Mouse (Mus musculus): ENCODE results near the gene Apaf1. TPM values are rescaled to one million over a fixed set of nuclear protein-coding genes. Genes with fewer than 3 reads are reported as not detected.

Apaf1 gene
- total and polyA plus RNA-seq, 2 experiments: 1.6 to 3.4 TPM

GRCm38 (mm10) chr10:91126618-91127355, 44.2 kb upstream of the Apaf1 start:
- Histone ChIP-seq H3K27me3 (ENCODE audit: control insufficient read depth, insufficient read depth, low read length) (no peaks in the 10 kb centered on the region), H3K4me3 (ENCODE audit: insufficient read depth, low read depth, low read length) (no peak overlapping the region), H3K4me1 (ENCODE audit: control insufficient read depth, insufficient read depth, low read length) (peaks cover 5% of the 10 kb centered on the region; the same call in 1 of the 2 replicates), H3K36me3 (ENCODE audit: control insufficient read depth, insufficient read depth, low read length) (peaks cover 4% of the 10 kb centered on the region), H3K9ac (ENCODE audit: low read depth, low read length) (no peak overlapping the region), H3K27ac (replicated peaks; ENCODE audit: insufficient read depth, low read depth, low read length) (no peak overlapping the region), H3K79me2 (ENCODE audit: control insufficient read depth, insufficient read depth, low read length) (peaks cover 9% of the 10 kb centered on the region; the same call in 1 of the 2 replicates)
- no peak for DNase-seq (ENCODE audit: extremely low read depth, low read depth, low spot score)
- TF ChIP-seq CTCF (IDR thresholded peaks at IDR 0.05; ENCODE audit: low read depth, low read length): no peak
- TF ChIP-seq POLR2A (IDR thresholded peaks at IDR 0.05; ENCODE audit: extremely low read depth, insufficient read depth, low read length): no peak
- WGBS: 68% methylated on average over 10 of the region's 10 CpGs

GRCm38 (mm10) chr10:91123828-91124822, 41.6 kb upstream of the Apaf1 start, which contains the start of gene Slc25a3:
Gene Slc25a3, minus strand, starts transcription at chr10:91124059.
- Histone ChIP-seq H3K36me3 (ENCODE audit: control insufficient read depth, insufficient read depth, low read length) (peaks cover 23% of the 10 kb centered on the region), H3K27me3 (ENCODE audit: control insufficient read depth, insufficient read depth, low read length) (no peaks in the 10 kb centered on the region), H3K27ac (replicated peaks; ENCODE audit: insufficient read depth, low read depth, low read length) (peak within 1 kb of the TSS; percentile 88), H3K4me1 (ENCODE audit: control insufficient read depth, insufficient read depth, low read length) (peaks cover 5% of the 10 kb centered on the region; the same call in 1 of the 2 replicates), H3K9ac (ENCODE audit: low read depth, low read length) (peak within 1 kb of the TSS; percentile 89), H3K4me3 (ENCODE audit: insufficient read depth, low read depth, low read length) (peak within 1 kb of the TSS; percentile 71), H3K79me2 (ENCODE audit: control insufficient read depth, insufficient read depth, low read length) (peaks cover 9% of the 10 kb centered on the region; the same call in 1 of the 2 replicates)
- peak; percentile 96 for DNase-seq (ENCODE audit: extremely low read depth, low read depth, low spot score)
- no peak for TF ChIP-seq CTCF (IDR thresholded peaks at IDR 0.05; ENCODE audit: low read depth, low read length)
- TF ChIP-seq POLR2A (IDR thresholded peaks at IDR 0.05; ENCODE audit: extremely low read depth, insufficient read depth, low read length): peak; percentile 99
- 6% methylated on average over 59 of the region's 59 CpGs for WGBS

DNA sequence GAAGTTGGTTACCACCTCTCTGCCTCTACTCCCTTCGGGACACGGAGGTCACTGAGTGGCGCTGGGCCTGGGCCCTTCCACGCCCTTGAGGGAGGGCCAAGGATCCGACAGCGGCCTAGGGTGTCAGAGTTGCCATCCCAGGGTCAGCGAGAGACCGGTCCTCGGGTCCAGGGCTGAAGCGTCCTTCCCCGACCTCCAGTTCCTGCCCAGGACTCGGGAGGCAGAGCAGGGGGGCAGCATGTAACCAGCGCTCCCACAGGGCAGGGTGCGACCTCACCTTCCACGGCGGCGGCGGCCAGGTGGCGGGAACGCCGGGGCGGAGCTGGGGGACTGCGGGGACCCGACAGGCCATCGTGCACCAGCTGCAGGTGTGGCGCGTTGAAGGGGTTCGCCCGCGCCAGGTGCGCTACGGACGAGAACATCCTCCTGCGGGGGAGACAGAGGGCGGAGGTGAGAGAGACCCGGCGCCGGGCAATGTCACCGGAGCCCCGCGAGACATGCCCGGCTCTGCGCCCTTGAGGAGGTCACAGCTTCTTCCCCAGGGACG, 40.8 kb upstream of the Apaf1 start:
- peak overlapping the region; percentile 89 for H3K9ac ChIP-seq (ENCODE audit: low read depth, low read length)
- H3K4me1 ChIP-seq (ENCODE audit: control insufficient read depth, insufficient read depth, low read length): peaks cover 5% of the 10 kb centered on the region; the same call in 1 of the 2 replicates
- peak; percentile 54 for DNase-seq (ENCODE audit: extremely low read depth, low read depth, low spot score)
- TF ChIP-seq POLR2A (IDR thresholded peaks at IDR 0.05; ENCODE audit: extremely low read depth, insufficient read depth, low read length): no peak
- TF ChIP-seq CTCF (IDR thresholded peaks at IDR 0.05; ENCODE audit: low read depth, low read length): no peak
- peak overlapping the region; percentile 71 for H3K4me3 ChIP-seq (ENCODE audit: insufficient read depth, low read depth, low read length)
- no peaks in the 10 kb centered on the region for H3K27me3 ChIP-seq (ENCODE audit: control insufficient read depth, insufficient read depth, low read length)
- peaks cover 30% of the 10 kb centered on the region for H3K36me3 ChIP-seq (ENCODE audit: control insufficient read depth, insufficient read depth, low read length)
- peak overlapping the region; percentile 88 for H3K27ac ChIP-seq (replicated peaks; ENCODE audit: insufficient read depth, low read depth, low read length)
- under 1% methylated on average over 44 of the region's 44 CpGs for WGBS
- H3K79me2 ChIP-seq (ENCODE audit: control insufficient read depth, insufficient read depth, low read length): peaks cover 9% of the 10 kb centered on the region; the same call in 1 of the 2 replicates

DNA sequence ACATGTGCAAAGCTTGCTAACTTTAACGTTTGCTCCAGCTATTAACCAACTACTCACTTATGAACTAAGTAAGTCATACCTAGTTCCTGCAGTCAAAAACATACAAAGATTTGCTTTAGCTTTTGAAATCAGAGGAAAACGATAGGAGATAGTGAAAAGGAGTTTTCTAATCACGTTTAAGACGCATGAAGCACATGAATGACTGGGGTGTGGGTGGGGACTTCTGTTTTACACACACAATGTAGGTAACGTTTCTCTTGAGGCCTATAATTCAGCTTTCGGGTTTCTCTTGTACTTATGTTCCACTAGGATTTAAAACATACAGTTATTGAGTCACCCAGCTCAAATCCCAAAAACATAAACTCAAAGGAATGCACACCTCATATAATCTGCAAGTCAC, 40.1 kb upstream of the Apaf1 start:
- Histone ChIP-seq H3K27ac (replicated peaks; ENCODE audit: insufficient read depth, low read depth, low read length) (no peak overlapping the region), H3K36me3 (ENCODE audit: control insufficient read depth, insufficient read depth, low read length) (peaks cover 36% of the 10 kb centered on the region), H3K79me2 (ENCODE audit: control insufficient read depth, insufficient read depth, low read length) (peaks cover 9% of the 10 kb centered on the region; the same call in 1 of the 2 replicates), H3K4me3 (ENCODE audit: insufficient read depth, low read depth, low read length) (peak overlapping the region; percentile 71; the same call in 1 of the 2 replicates), H3K27me3 (ENCODE audit: control insufficient read depth, insufficient read depth, low read length) (no peaks in the 10 kb centered on the region), H3K4me1 (ENCODE audit: control insufficient read depth, insufficient read depth, low read length) (peaks cover 5% of the 10 kb centered on the region; the same call in 1 of the 2 replicates), H3K9ac (ENCODE audit: low read depth, low read length) (no peak overlapping the region; the same call in 1 of the 2 replicates)
- DNase-seq (ENCODE audit: extremely low read depth, low read depth, low spot score): no peak
- TF ChIP-seq CTCF (IDR thresholded peaks at IDR 0.05; ENCODE audit: low read depth, low read length): no peak
- TF ChIP-seq POLR2A (IDR thresholded peaks at IDR 0.05; ENCODE audit: extremely low read depth, insufficient read depth, low read length): no peak
- 5% methylated on average over 6 of the region's 6 CpGs for WGBS

DNA sequence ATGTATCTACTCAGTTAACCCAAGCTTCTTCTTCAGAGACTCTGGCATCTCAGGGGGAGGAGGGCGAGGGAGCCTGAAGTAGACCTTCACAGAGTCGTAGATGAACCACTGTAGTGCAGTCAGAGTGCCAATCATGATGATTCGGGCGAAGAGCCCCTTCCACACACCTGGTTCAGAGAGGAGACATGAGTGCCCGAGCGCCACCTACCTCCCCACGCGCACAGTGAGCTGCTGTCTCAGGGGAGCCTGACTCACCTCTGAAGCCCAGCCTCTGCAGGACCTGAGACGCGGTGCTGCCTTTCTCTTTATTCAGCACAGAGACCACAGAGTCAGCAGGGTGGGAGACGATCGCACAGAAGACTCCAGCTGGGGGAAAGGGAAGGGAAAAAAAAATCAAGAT, 34.4 kb upstream of the Apaf1 start:
- 94% methylated on average over 12 of the region's 12 CpGs for whole genome bisulfite sequencing
- H3K27me3 ChIP-seq (ENCODE audit: control insufficient read depth, insufficient read depth, low read length): no peaks in the 10 kb centered on the region
- TF ChIP-seq POLR2A (IDR thresholded peaks at IDR 0.05; ENCODE audit: extremely low read depth, insufficient read depth, low read length) (no peak), CTCF (IDR thresholded peaks at IDR 0.05; ENCODE audit: low read depth, low read length) (no peak)

More for the DNA sequence above, 34.4 kb upstream of the Apaf1 start:
- Histone ChIP-seq H3K27ac (replicated peaks; ENCODE audit: insufficient read depth, low read depth, low read length) (no peak overlapping the region), H3K4me1 (ENCODE audit: control insufficient read depth, insufficient read depth, low read length) (no peaks in the 10 kb centered on the region; the same call in 1 of the 2 replicates), H3K79me2 (ENCODE audit: control insufficient read depth, insufficient read depth, low read length) (0 out of 2 replicates have a peak, but pooled peaks cover 2% of the 10 kb centered on the region), H3K36me3 (ENCODE audit: control insufficient read depth, insufficient read depth, low read length) (peaks cover 68% of the 10 kb centered on the region), H3K9ac (ENCODE audit: low read depth, low read length) (no peak overlapping the region), H3K4me3 (ENCODE audit: insufficient read depth, low read depth, low read length) (no peak overlapping the region)
- DNase-seq (ENCODE audit: extremely low read depth, low read depth, low spot score): no peak
